Mouse (Mus musculus) thymus, adult 2 months (tissue): ENCODE measurements at regions not wholly inside any gene's neighbourhood (a gene's known extent, or its start where the extent isn't known, plus 50 kb on each side); places are given as distances from the start of the nearest gene placed in this dataset.

Experiments
- CTCF ChIP-seq: fragments of 200-500 bp; IDR thresholded peaks from 2 replicates; pipeline ENCODE4 v1.5.1; 2012; ENCODE audit warnings: mild to moderate bottlenecking, control low read depth, low read length, moderate library complexity, borderline replicate concordance; ENCODE audit not compliant: control insufficient read depth, poor library complexity, insufficient read depth; ENCODE audit errors: extremely low read depth
- POLR2A ChIP-seq: fragments of 200-500 bp; IDR thresholded peaks from 2 replicates; pipeline ENCODE4 v1.6.1; 2012; ENCODE audit warnings: mild to moderate bottlenecking, low read length, control low read depth, moderate library complexity; ENCODE audit not compliant: control insufficient read depth, poor library complexity, insufficient read depth; ENCODE audit errors: extremely low read depth

- TF ChIP-seq CTCF (no peak), POLR2A (no peak)
Observed at GRCm38 (mm10) chr6:143559316-143559715, 392.3 kb downstream of the Etnk1 start.
